Mouse (Mus musculus) left cerebral cortex, postnatal 14 days (tissue): Measurements from ENCODE around the gene Smyd5. TPM values are rescaled to one million over a fixed set of nuclear protein-coding genes. Genes with fewer than 3 reads are reported as not detected.

Experiments used
- DNase-seq, 2 experiments: peaks; one replicate each; pipeline ENCODE4 v3.0.0; 2021 to 2022; ENCODE audit warnings: low spot score in 2 of 2, mixed read lengths in 1 of 2
- intact Hi-C: fragments of 180-260 bp; cut with DNase I; formaldehyde crosslinking; loops from one replicate; pipeline ENCODE4 v1.15.1; 2025
- long read RNA-seq, 2 experiments: library from polyadenylated mRNA; stranded (forward); transcript quantifications; one replicate each; pipeline ENCODE4 v2.0.0; 2021
- total RNA-seq, 2 experiments: library from RNA; stranded (reverse); gene quantifications; 2 replicates each; pipeline ENCODE4 v1.2.3; 2021

The Smyd5 gene
- total RNA-seq: 10 to 100 TPM; 33.8 to 34.7 TPM
- long read RNA-seq, experiment 1, transcript Smyd5-201 (13 exons, 2,486 nt): major isoform, 43 of 54 reads
- long read RNA-seq, experiment 1, partial matches to known transcripts: 2 of 54 reads
- long read RNA-seq, experiment 1, other reads (novel, unspliced or antisense): 5 of 54 reads
- long read RNA-seq, experiment 2, transcript Smyd5-201 (13 exons, 2,486 nt): major isoform, 35 of 41 reads
- long read RNA-seq, experiment 2, partial matches to known transcripts: 1 of 41 reads
- long read RNA-seq, experiment 2, other reads (novel, unspliced or antisense): 4 of 41 reads

- peak; percentile 73 to 80 for DNase-seq
- intact Hi-C loops: no loop called here
Measured at GRCm38 (mm10) chr6:85431842-85432431, at the start of gene Smyd5. Gene Smyd5, plus strand, starts transcription at chr6:85431989.

GRCm38 (mm10) chr6:85382791-85383190 is 49.0 kb upstream of the Smyd5 start:
- no peak for DNase-seq
- intact Hi-C loops: loop anchor here (5.0 kb wide), 1 partner anchor 35 kb away; no protein-coding TSS in a partner anchor

- intact Hi-C loops: no loop called here
- no peak for DNase-seq
Measured at GRCm38 (mm10) chr6:85388608-85389007, 43.2 kb upstream of the Smyd5 start.

- intact Hi-C loops: loop anchor here (5.0 kb wide), 1 partner anchor 230 kb away; no protein-coding TSS in a partner anchor
Measured at GRCm38 (mm10) chr6:85391803-85392202, 40.0 kb upstream of the Smyd5 start.

GRCm38 (mm10) chr6:85395360-85395759 is 36.4 kb upstream of the Smyd5 start:
- intact Hi-C loops: no loop called here
- DNase-seq: no peak

More at GRCm38 (mm10) chr6:85391803-85392202, 40.0 kb upstream of the Smyd5 start:
- peak; percentile 47 to 78 for DNase-seq

- peak; percentile 15 to 45 for DNase-seq
- intact Hi-C loops: no loop called here
Measured at GRCm38 (mm10) chr6:85397165-85397564, 34.6 kb upstream of the Smyd5 start.

- DNase-seq: no peak
- intact Hi-C loops: no loop called here
Measured at GRCm38 (mm10) chr6:85399715-85400114, 32.1 kb upstream of the Smyd5 start.

- DNase-seq: no peak
- intact Hi-C loops: no loop called here
Measured at GRCm38 (mm10) chr6:85402613-85403012, 29.2 kb upstream of the Smyd5 start.

- no peak for DNase-seq
- intact Hi-C loops: no loop called here
Measured at GRCm38 (mm10) chr6:85403039-85403438, 28.8 kb upstream of the Smyd5 start.

GRCm38 (mm10) chr6:85409003-85409402 is 22.8 kb upstream of the Smyd5 start:
- DNase-seq: no peak
- intact Hi-C loops: no loop called here

- intact Hi-C loops: loop anchor here (1.0 kb wide), 1 partner anchor 251 kb away; no protein-coding TSS in a partner anchor
- peak; percentile 47 to 56 for DNase-seq
Measured at GRCm38 (mm10) chr6:85410771-85411273, 21.0 kb upstream of the Smyd5 start.

- intact Hi-C loops: no loop called here
- no peak for DNase-seq
Measured at GRCm38 (mm10) chr6:85415829-85416228, 16.0 kb upstream of the Smyd5 start.

- intact Hi-C loops: no loop called here
- no peak for DNase-seq
Measured at GRCm38 (mm10) chr6:85419150-85419549, 12.6 kb upstream of the Smyd5 start.

GRCm38 (mm10) chr6:85423836-85424379 is 7.9 kb upstream of the Smyd5 start, which contains the start of gene Noto:
Gene Noto, plus strand, starts transcription at chr6:85423886.
- DNase-seq: no peak
- intact Hi-C loops: no loop called here

GRCm38 (mm10) chr6:85431274-85431841 is 431 bp upstream of the Smyd5 start:
- intact Hi-C loops: no loop called here
- no peak for DNase-seq

GRCm38 (mm10) chr6:85433865-85434264 is 2.1 kb downstream of the Smyd5 start:
- no peak for DNase-seq
- intact Hi-C loops: no loop called here

GRCm38 (mm10) chr6:85436204-85436603 is 4.4 kb downstream of the Smyd5 start:
- no peak for DNase-seq
- intact Hi-C loops: no loop called here

GRCm38 (mm10) chr6:85436631-85437030 is 4.8 kb downstream of the Smyd5 start:
- DNase-seq: no peak
- intact Hi-C loops: no loop called here

GRCm38 (mm10) chr6:85441142-85441541 is 9.4 kb downstream of the Smyd5 start:
- DNase-seq: no peak
- intact Hi-C loops: no loop called here
